Mouse (Mus musculus) urinary bladder, postnatal 36 days (tissue): ENCODE data around the gene Krt9.

Experiments
- DNase-seq, 2 experiments: peaks; one replicate each; pipeline ENCODE4 v3.0.0; 2022; ENCODE audit warnings: low spot score in 2 of 2, mixed read lengths in 1 of 2

Gene Krt9

DNA sequence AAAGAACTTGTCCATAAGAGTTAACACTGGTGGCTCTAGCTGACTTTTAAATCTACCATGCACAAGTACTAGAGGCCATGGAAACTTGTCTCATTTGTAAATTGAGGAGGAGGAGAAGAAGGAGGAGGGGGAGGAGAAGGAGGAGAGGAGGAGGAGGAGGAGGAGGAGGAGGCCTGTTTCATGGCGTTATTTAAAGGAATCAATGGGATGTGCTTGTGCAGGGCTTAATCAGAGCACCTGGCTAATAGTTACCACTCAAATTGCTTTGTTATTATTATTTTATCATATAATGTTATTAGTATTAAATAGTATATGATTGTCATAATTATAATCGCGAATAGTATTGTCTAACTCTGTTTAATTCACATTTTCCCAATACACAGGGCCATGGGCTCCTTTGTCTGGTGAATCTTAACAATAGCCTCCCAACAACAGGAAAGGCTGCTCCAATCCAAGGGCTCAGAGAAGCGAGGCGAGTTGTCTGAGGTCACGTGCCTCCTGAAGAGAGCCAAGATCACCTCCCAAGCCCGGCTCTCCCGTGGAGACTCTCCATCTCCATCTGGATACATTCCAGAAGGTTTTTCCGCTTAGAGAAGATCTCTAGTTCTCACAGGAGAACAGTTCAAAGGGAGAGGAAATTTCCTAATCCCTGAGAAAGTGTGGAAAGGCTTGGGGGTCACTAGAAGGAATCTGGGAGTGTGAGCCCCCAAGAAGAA lies 44.3 kb downstream of the Krt9 start, which contains the start of gene Krt19:
TSS of gene Krt19 (minus strand) at position 51 of the 716 bp plus-strand sequence.
- DNase-seq, result no peak

DNA sequence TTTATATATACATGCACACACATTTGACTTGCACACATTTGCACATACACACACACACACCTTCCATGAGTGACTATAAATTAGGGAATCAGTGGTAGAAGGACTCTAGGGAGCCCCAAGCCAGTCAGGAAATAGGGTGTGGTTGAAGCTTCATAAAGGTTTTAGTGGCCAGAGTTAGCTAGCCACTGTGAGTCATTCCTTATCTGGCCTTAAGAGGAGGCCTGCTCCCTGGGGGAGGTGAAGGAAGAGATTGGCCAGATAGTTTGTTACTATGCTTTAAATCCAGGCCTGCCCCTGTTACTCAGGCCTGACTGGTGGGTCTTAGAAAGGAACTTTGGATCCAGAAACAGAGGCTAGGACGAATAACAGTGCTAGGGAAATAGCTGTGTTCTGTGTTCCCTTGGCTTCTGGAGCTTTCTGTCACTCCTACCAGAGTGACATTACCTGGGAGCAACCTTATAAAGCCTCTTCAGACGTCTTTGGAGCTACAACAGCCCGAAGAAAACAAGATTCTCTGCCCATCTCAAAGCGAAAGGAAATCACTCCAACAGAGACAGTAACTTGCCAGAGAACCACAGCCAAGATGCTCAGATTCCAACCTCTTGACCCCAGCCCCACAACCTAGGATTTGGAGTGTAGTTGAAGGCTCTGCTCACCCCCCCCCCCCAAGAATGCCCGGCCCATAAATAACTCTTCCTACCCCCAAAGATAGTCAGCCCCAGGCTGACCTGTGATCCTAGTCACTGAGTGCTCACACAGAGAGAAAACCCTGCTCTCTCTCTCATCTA lies 45.3 kb downstream of the Krt9 start:
- no peak for DNase-seq

DNA sequence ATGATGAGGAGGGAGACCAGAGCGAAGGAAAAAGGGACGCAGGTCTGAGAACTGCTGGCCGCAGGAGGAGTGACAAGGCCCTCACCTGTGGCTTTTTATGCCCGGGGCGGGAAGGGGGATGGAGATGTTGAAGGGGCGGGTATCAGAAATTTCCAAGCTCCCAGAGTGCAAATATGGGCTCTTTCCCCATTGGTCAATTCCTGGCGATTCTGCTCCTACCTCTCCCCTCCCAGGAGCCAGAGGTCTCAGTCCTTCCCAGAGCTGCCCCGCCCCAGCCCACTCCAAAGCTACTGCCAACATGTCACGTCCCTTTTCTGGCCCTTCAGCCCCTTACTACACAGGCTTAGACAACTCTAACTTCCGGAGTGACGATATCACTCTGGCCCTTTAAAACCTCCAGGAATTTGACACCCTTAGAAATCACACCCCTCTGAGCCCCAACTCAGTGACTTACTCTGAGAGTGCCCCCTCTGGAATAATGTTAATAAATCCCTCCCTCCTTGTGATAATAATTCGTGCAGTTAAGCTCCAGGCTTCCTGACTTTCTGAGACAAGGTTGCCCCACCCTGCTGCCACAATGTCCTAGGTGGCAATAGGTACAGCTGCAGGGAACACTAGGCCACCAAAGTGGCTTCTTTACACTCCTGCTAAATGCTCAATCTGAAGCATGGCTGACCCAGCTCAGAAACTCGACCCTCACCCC lies 47.0 kb downstream of the Krt9 start:
- DNase-seq, result peak; percentile 70 to 76

DNA sequence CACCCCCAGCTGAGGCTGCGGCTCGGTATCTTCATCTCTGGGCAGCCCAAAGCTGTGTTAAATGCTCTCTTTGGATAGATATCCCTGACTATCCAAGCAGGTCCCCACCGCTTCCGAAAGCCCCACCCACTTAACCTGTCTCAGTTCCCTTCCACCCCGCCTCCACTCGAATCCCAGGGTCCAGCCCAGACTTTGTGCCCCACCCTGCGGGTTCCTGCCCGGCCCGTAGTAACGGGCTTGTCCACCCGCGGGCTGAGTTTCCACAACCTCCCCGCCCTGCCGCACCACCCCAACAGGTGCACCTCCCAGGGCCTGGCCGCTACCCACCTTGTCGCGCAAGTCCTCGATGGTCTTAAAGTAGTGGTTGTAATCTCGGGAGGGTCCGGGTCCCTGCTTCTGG lies 47.9 kb downstream of the Krt9 start:
- peak in 1 of 2 experiments; percentile 67 for DNase-seq

DNA sequence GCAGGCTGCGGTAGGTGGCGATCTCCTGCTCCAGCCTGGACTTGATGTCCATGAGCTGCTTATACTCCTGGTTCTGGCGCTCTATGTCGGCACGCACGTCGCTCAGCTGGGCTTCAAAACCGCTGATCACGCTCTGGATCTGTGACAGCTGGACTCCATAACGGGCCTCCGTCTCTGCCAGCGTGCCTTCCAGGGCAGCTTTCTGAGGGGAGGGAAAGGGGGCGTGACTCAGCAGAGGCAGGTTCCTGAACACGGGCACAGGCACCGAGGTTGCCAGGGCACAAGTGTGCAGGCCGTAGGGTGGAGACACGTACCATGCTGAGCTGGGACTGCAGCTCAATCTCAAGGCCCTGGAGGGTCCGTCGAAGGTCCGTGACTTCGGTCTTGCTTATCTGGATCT lies 52.1 kb downstream of the Krt9 start:
- peak in 1 of 2 experiments; percentile 57 for DNase-seq

DNA sequence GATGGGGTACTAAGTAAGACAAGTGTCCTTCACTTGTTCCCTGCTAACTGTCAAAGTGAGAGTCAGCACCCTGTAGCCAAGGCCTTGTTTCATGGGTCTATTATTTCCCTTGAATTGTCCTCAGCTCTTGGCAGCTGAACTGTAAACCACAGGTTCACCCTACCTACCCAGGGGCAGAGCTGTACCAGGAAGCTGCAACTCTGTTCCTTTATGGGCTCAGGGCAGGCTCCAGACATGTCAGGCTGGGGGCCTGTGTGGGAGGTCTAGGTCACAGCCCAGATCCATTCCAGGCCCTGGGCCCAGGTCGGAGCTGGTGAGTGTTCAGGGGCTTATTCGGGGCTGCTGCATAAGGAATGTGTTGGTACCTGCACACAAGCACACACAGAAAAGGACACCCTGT lies 53.7 kb downstream of the Krt9 start:
- no peak for DNase-seq

DNA sequence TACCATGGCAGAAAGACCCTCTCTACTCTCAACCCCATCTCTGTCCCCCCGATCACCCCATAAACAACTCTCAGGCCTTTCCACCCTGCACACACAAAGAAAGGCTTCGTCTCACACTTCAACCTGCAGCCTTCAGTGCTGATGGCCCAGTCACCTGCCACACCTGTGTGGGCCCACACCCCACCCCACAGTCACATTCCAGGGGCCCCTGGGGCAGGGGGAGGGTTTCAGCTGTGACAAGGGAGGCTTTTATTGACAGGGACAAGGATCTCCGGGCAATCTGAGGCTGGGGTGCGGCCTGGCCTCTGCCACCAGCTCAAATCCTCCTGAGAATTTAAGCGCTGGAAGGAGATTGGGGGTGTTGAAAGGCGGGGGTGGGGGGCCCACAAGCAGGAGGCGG lies 54.2 kb downstream of the Krt9 start:
- DNase-seq, result no peak

DNA sequence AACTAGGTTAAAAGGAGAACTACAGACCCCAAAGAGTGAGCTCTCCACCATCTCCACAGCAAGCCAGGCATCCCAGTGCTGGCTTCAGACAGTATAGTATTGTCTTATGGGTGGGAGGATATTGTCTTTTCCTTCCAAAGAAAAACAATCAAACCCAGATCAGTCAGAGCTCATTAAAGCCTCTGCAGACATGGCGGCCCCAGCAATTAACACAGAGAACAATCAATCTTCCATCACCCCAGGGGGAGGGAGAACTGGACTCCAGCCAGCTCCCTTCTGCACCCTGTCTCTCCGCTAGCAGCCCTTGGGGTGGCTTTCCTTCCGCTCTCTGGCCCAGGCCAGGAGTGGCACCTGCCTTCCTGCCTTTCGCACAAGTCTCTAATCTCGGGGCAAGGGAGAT lies 55.4 kb downstream of the Krt9 start:
- DNase-seq, result no peak
